Mouse (Mus musculus) embryonic fibroblast, embryonic 13.5 days (primary cell): ENCODE results near the gene Ncapd3.

Source experiments
- CTCF ChIP-seq: IDR thresholded peaks from 2 replicates; pipeline ENCODE4 v1.5.1; 2011; ENCODE audit warnings: mild to moderate bottlenecking, control low read depth, low read length, moderate library complexity, borderline replicate concordance; ENCODE audit not compliant: insufficient read depth
- POLR2A ChIP-seq: IDR thresholded peaks from 2 replicates; pipeline ENCODE4 v1.6.1; 2011; ENCODE audit warnings: low read depth, mild to moderate bottlenecking, control low read depth, low read length, moderate library complexity

DNA sequence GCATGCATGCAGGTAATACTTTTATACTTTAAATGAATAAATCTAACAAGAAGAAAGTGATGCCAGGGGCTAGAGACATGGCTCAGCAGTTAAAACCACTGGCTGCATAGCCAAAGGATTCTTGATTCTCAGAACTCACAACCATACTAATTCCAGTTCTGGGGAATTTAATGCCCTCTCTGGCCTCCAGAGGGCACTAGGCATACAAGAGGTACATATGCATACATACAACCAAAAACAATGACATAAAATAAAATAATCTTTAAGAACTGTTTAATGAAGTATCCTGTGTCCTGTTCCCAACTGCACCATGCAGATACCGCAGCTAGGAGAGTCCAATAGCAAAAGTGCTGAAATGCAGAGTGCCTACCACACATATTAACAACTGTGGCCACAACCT is 104.4 kb downstream of the Ncapd3 start:
- TF ChIP-seq CTCF (no peak), POLR2A (no peak)
